In the genomic region with DNA sequence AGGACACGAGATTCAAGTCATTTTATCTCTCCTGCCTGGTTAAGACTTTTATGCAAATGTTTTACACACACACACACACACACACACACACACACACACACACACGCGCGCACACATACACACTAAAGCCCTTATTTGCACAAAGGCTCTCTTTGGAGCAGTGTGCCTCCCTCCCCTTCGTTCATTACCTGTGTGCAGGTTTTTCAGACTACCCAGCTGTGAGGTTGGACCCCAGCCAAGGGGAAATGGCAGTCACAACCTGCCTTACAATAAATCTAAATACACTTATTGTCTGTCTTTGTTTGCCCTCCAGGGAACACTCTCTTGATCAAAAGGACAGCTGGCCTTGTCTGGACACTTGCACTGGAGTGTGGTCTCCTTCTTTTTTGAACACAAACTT, we compare ENCODE assay signal across 11 mouse cellular contexts. TPM values are rescaled to one million over a fixed set of nuclear protein-coding genes. Genes with fewer than 3 reads are reported as not detected.
A peak's percentile ranks its signal among the peaks of the same experiment; 100 is the strongest.
DNase-seq lines count a peak whose midpoint lies in the region; ATAC-seq and TF ChIP-seq lines count a peak whose summit lies in the region.
"Had no signal": no experiment of that assay in that cellular context is flagged by ENCODE, and none has a peak within 500 bp of the region (broad histone marks: within the 10 kb centered on the region; RNA-seq: fewer than 3 reads in every experiment).

No protein-coding gene starts in this region.

- no peaks in the 10 kb centered on the region for H3K27me3 ChIP-seq in embryonic facial prominence, embryonic 13.5 days
- no peaks in the 10 kb centered on the region for H3K27me3 ChIP-seq in embryonic facial prominence, embryonic 10.5 days (replicated peaks; ENCODE audit: low read depth, poor library complexity, severe bottlenecking)
- H3K27me3 ChIP-seq in midbrain, embryonic 10.5 days (ENCODE audit: low read depth, poor library complexity, severe bottlenecking): no peaks in the 10 kb centered on the region
- H3K27me3 ChIP-seq in midbrain, embryonic 16.5 days (ENCODE audit: control insufficient read depth, insufficient read depth, low read depth, low read length): no peaks in the 10 kb centered on the region
- H3K27me3 ChIP-seq in midbrain, postnatal 0 days (ENCODE audit: insufficient read depth, low read length): no peaks in the 10 kb centered on the region
- H3K27me3 ChIP-seq: heart, embryonic 13.5 days had no signal

- H3K4me3 ChIP-seq in embryonic facial prominence, embryonic 13.5 days: no peak overlapping the region
- H3K4me3 ChIP-seq in embryonic facial prominence, embryonic 10.5 days: no peak overlapping the region
- no peak overlapping the region for H3K4me3 ChIP-seq in midbrain, embryonic 10.5 days
- H3K4me3 ChIP-seq in midbrain, embryonic 16.5 days (ENCODE audit: low read depth, low read length): no peak overlapping the region
- H3K4me3 ChIP-seq in midbrain, postnatal 0 days (ENCODE audit: low read depth, low read length): no peak overlapping the region
- H3K4me3 ChIP-seq: heart, embryonic 13.5 days; left cerebral cortex, adult 2 months had no signal

- H3K4me1 ChIP-seq in embryonic facial prominence, embryonic 13.5 days: peaks cover 35% of the 10 kb centered on the region
- H3K4me1 ChIP-seq in embryonic facial prominence, embryonic 10.5 days: peaks cover 36% of the 10 kb centered on the region
- peaks cover 34% of the 10 kb centered on the region for H3K4me1 ChIP-seq in midbrain, embryonic 10.5 days
- no peaks in the 10 kb centered on the region for H3K4me1 ChIP-seq in midbrain, embryonic 16.5 days (ENCODE audit: control insufficient read depth, insufficient read depth, low read length)
- H3K4me1 ChIP-seq in midbrain, postnatal 0 days (ENCODE audit: insufficient read depth, low read length): no peaks in the 10 kb centered on the region
- H3K4me1 ChIP-seq: heart, embryonic 13.5 days had no signal

- no peaks in the 10 kb centered on the region for H3K9me3 ChIP-seq in embryonic facial prominence, embryonic 13.5 days
- no peaks in the 10 kb centered on the region for H3K9me3 ChIP-seq in embryonic facial prominence, embryonic 10.5 days
- no peaks in the 10 kb centered on the region for H3K9me3 ChIP-seq in midbrain, embryonic 10.5 days (replicated peaks)
- no peaks in the 10 kb centered on the region for H3K9me3 ChIP-seq in midbrain, embryonic 16.5 days (replicated peaks; ENCODE audit: control insufficient read depth, low read length, poor library complexity, severe bottlenecking)
- no peaks in the 10 kb centered on the region for H3K9me3 ChIP-seq in midbrain, postnatal 0 days (ENCODE audit: low read length)
- H3K9me3 ChIP-seq: heart, embryonic 13.5 days had no signal

- TF ChIP-seq CTCF in midbrain, postnatal 0 days (IDR thresholded peaks at IDR 0.05): no peak

- no peak overlapping the region for H3K9ac ChIP-seq in embryonic facial prominence, embryonic 13.5 days
- H3K9ac ChIP-seq in midbrain, embryonic 16.5 days (ENCODE audit: low read depth, low read length): no peak overlapping the region
- no peak overlapping the region for H3K9ac ChIP-seq in midbrain, postnatal 0 days (replicated peaks; ENCODE audit: low read length, poor library complexity, severe bottlenecking)
- H3K9ac ChIP-seq: heart, embryonic 13.5 days had no signal

- H3K36me3 ChIP-seq in embryonic facial prominence, embryonic 13.5 days: no peaks in the 10 kb centered on the region
- H3K36me3 ChIP-seq in embryonic facial prominence, embryonic 10.5 days (replicated peaks): no peaks in the 10 kb centered on the region
- H3K36me3 ChIP-seq in midbrain, embryonic 10.5 days: no peaks in the 10 kb centered on the region
- no peaks in the 10 kb centered on the region for H3K36me3 ChIP-seq in midbrain, embryonic 16.5 days (ENCODE audit: control insufficient read depth, insufficient read depth, low read length)
- no peaks in the 10 kb centered on the region for H3K36me3 ChIP-seq in midbrain, postnatal 0 days (ENCODE audit: insufficient read depth, low read length)
- H3K36me3 ChIP-seq: heart, embryonic 13.5 days had no signal

- no peak for ATAC-seq in embryonic facial prominence, embryonic 13.5 days (ENCODE audit: insufficient number of reproducible peaks, insufficient read depth, low FRiP score, low TSS enrichment, low read depth)
- no peak for ATAC-seq in midbrain, embryonic 16.5 days
- ATAC-seq in midbrain, postnatal 0 days (ENCODE audit: low FRiP score): no peak

- H3K27ac ChIP-seq in embryonic facial prominence, embryonic 13.5 days: peak overlapping the region; percentile 60
- no peak overlapping the region for H3K27ac ChIP-seq in embryonic facial prominence, embryonic 10.5 days (replicated peaks)
- H3K27ac ChIP-seq in midbrain, embryonic 10.5 days (replicated peaks): peak overlapping the region; percentile 59
- no peak overlapping the region for H3K27ac ChIP-seq in midbrain, embryonic 16.5 days (ENCODE audit: low read length)
- H3K27ac ChIP-seq in midbrain, postnatal 0 days (ENCODE audit: low read depth, low read length): no peak overlapping the region
- H3K27ac ChIP-seq: heart, embryonic 13.5 days; left cerebral cortex, adult 2 months; macrophage had no signal

- 74% methylated on average over 5 of the region's 5 CpGs for WGBS in embryonic facial prominence, embryonic 13.5 days
- WGBS in embryonic facial prominence, embryonic 10.5 days: 89% methylated on average over 5 of the region's 5 CpGs
- WGBS in midbrain, embryonic 10.5 days: 91% methylated on average over 5 of the region's 5 CpGs
- 64% methylated on average over 5 of the region's 5 CpGs for WGBS in midbrain, embryonic 16.5 days
- WGBS in midbrain, postnatal 0 days: 62% methylated on average over 5 of the region's 5 CpGs

- no peak overlapping the region for H3K4me2 ChIP-seq in embryonic facial prominence, embryonic 13.5 days
- no peak overlapping the region for H3K4me2 ChIP-seq in midbrain, embryonic 16.5 days (ENCODE audit: low read length)
- H3K4me2 ChIP-seq in midbrain, postnatal 0 days (ENCODE audit: low read depth, low read length, poor library complexity, severe bottlenecking): no peak overlapping the region
- H3K4me2 ChIP-seq: heart, embryonic 13.5 days had no signal

- DNase-seq in embryonic facial prominence, embryonic 10.5 days (ENCODE audit: low spot score): no peak
- DNase-seq in midbrain, embryonic 10.5 days (ENCODE audit: low spot score): no peak
- DNase-seq in kidney, postnatal 10 days: peak; percentile 65
- DNase-seq in midbrain, postnatal 0 days (ENCODE audit: low spot score): peak; percentile 18
- no peak for DNase-seq in gastrocnemius, postnatal 4 days (ENCODE audit: low spot score in 2 of 2)
- DNase-seq in gastrocnemius, adult 18-20 months (ENCODE audit: low spot score): no peak

RNA-seq across cellular contexts. Expression of a gene that starts 17.4 kb away (rescaled TPM):
- 2.0 and 3.7 TPM in 2 replicates for polyA plus RNA-seq in embryonic facial prominence, embryonic 13.5 days (2015; fragmentation: Nextera tagmentation; extraction: Ambion mirVana)
- polyA plus RNA-seq in embryonic facial prominence, embryonic 10.5 days (2016; fragmentation: Nextera tagmentation; extraction: Ambion mirVana): 2.6 and 3.2 TPM in 2 replicates
- polyA plus RNA-seq in midbrain, embryonic 10.5 days (2016; fragmentation: Nextera tagmentation; extraction: Ambion mirVana): 4.7 and 4.8 TPM in 2 replicates
- polyA plus RNA-seq in midbrain, embryonic 16.5 days (2015; fragmentation: Nextera tagmentation; extraction: Ambion mirVana): 2.0 and 2.1 TPM in 2 replicates
- 3.5 and 3.6 TPM in 2 replicates for total RNA-seq in midbrain, postnatal 0 days (2014; rRNA removed)
- 2.2 and 2.4 TPM in 2 replicates for polyA plus RNA-seq in midbrain, postnatal 0 days (2015; fragmentation: Nextera tagmentation; extraction: Ambion mirVana)
- 1 to 10 TPM; 2.4 to 2.9 TPM for total RNA-seq in gastrocnemius, postnatal 4 days (2021)
- total RNA-seq in gastrocnemius, adult 18-20 months (2021): 10 to 100 TPM in 1 of 2 experiments, 1 to 10 TPM in 1; 7.8 to 10.0 TPM

Comparison
In these comparisons a context has a peak if more than half of its experiments do, and no peak if none do; other contexts are left out.
1. H3K27ac ChIP-seq: peak in embryonic facial prominence, embryonic 13.5 days (single experiment) and midbrain, embryonic 10.5 days (single experiment); none in embryonic facial prominence, embryonic 10.5 days (single experiment), midbrain, embryonic 16.5 days (single experiment) and midbrain, postnatal 0 days (single experiment).
2. DNase-seq: peak in kidney, postnatal 10 days (single experiment) and midbrain, postnatal 0 days (single experiment); none in embryonic facial prominence, embryonic 10.5 days (single experiment), midbrain, embryonic 10.5 days (single experiment), gastrocnemius, postnatal 4 days (0 of 2) and gastrocnemius, adult 18-20 months (single experiment).